Mouse (Mus musculus) heart, postnatal 36 days (tissue): ENCODE measurements around the gene Foxn3. TPM values are rescaled to one million over a fixed set of nuclear protein-coding genes. Genes with fewer than 3 reads are reported as not detected.

Source experiments
- DNase-seq, 2 experiments: peaks; one replicate each; pipeline ENCODE4 v3.0.0; 2021 to 2022
- intact Hi-C: fragments of 180-260 bp; cut with DNase I; formaldehyde crosslinking; loops from one replicate; pipeline ENCODE4 v1.15.1; 2025
- total RNA-seq, 2 experiments: library from RNA; stranded (reverse); gene quantifications; 2 replicates each; pipeline ENCODE4 v1.2.3; 2021

The Foxn3 gene
- total RNA-seq, 2 experiments from 2014 or later, result 120 to 133 TPM

DNA sequence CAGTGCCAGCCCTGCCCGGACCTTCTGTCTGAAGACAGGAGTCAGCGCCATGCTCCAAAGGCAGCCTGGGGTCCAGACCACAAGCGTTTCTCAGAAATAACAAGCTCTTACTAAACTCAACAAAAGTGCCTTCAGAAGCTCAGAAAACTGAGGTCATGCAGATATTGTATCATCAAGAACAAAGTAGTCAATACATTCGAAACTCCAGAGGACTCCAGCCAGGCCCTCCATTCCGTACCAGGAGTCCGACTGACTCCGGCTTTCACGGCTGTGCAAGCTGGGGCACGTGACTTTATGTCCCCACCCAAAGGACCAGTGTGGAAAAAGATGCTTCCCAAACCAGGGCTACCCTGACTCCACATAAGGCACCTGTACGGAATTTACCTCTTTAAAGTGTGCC is 195.1 kb downstream of the Foxn3 start:
- intact Hi-C loops, result no loop called here

GRCm38 (mm10) chr12:99365999-99366398 is 197.4 kb downstream of the Foxn3 start:
- no peak for DNase-seq
- intact Hi-C loops, result no loop called here

More for the DNA sequence above, 195.1 kb downstream of the Foxn3 start:
- DNase-seq, result no peak

GRCm38 (mm10) chr12:99364201-99364600 is 199.2 kb downstream of the Foxn3 start:
- no peak for DNase-seq

GRCm38 (mm10) chr12:99363024-99363423 is 200.4 kb downstream of the Foxn3 start:
- no peak for DNase-seq
- intact Hi-C loops, result no loop called here

More at GRCm38 (mm10) chr12:99364201-99364600, 199.2 kb downstream of the Foxn3 start:
- intact Hi-C loops, result no loop called here

DNA sequence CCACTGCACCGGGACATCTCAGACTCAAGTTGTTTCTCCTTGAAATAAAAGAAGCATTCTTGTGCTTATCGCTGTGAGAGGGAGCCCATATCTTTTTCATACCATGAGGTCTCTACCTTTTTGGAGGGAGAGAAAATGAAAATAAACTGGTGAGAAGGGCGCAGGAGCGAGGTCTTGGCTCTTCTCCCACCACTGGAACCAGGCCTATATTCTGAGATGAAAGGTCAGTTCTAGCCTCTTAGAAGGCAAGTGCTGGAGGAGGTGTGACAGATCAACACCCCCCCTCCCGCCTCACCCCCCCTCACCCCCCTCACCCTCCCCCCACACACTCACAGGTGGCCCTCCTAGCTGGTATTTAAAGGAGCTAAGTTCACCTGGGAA is 201.6 kb downstream of the Foxn3 start:
- intact Hi-C loops, result no loop called here
- no peak for DNase-seq

DNA sequence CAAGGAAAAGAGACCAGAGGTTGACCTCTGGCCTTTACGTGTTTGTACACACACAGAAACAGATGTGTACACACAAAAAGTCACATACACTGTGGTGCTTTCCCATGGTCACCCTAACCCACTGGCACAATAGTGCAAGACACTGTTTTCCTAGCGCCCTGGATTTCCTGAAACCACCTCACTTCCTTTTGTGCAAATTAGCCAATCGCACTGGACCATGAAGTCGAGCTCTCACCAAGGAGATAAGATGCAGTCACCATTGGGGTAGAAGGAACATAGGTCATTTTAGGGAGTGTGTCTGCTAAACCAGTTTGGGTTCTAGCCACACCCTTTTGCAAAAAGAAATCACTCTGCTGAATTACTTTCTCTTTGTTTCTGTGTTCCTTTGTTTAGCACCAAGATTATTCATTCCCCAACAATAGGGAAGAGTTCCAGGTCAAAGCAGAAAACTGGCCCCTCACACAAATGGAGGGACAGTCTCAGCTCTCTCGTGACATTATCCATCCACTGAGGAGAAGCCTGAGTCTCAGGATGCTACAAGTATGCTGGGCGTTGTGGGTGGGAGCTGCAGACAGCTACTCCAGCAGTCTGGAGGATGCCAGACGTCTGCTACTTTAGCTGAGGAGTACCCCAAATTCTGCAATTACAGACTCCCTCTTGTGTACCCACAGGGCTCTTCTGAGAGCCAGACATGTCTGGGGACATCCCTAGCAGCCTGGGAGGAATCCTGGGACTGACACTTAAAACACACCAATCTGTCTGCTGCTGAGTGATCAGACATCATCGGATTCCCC is 202.2 kb downstream of the Foxn3 start:
- intact Hi-C loops, result no loop called here
- no peak for DNase-seq

DNA sequence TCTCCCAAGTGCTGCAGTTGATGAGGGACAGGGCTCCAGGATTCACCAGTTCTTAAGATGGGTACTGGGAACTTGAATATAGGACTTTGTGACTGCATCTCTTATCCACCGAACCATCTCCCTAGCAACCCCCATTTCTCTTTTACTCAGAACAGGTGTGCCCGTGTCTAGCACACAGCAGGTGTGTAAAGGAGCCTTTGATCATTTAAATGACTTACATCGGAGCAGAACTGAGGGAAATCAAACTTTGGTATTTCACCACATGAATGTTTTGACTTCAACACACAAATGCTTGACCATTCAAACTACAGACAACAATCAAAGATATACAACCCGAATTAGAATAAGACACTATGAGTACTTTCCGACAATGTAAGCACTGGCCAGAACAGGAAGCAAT is 204.7 kb downstream of the Foxn3 start:
- DNase-seq, result no peak
- intact Hi-C loops, result no loop called here

DNA sequence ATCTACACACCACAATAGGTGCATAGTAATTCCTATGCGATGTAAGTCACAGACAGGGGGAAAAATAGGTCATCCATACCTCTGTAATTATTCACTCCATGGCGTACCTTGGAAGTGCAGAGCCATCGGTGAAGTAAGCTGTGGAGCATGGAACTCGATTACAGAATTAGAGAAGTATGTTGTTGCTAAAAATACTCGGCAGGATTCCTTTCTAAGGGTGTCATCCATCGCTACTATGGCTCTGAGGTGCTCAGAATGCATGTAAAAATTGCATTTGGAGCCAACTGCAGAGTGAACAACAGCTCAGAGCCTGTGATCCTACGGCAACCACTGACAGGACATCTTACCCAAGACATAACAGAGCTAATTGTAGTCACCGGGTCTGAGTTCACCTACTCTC is 206.7 kb downstream of the Foxn3 start:
- intact Hi-C loops, result no loop called here
- no peak for DNase-seq

- intact Hi-C loops, result no loop called here
- no peak for DNase-seq
Measured at GRCm38 (mm10) chr12:99353692-99354091, 209.7 kb downstream of the Foxn3 start.

GRCm38 (mm10) chr12:99352583-99352982 is 210.8 kb downstream of the Foxn3 start:
- DNase-seq, result no peak
- intact Hi-C loops, result no loop called here

DNA sequence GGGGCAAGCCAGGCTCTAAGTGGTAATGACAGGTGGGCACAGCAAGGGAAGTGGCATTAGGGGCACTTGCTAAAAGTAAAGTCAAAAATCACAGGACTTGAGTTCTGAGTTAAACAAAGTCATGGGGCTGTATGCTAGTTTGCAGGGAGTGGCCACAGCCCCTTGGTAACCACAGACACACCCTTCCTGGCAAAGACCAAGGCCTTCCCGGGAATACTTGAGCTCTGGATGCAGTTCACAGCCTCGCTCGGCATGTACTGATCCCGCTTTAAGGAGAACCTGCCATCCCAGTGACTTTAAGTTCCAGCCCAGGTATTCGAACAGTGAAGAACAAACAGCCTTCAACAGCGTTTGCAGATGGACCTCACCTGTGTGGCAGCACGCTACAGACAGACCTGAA is 211.2 kb downstream of the Foxn3 start:
- intact Hi-C loops, result no loop called here
- no peak for DNase-seq

- DNase-seq, result no peak
- intact Hi-C loops, result no loop called here
Measured at GRCm38 (mm10) chr12:99351731-99352130, 211.7 kb downstream of the Foxn3 start.

DNA sequence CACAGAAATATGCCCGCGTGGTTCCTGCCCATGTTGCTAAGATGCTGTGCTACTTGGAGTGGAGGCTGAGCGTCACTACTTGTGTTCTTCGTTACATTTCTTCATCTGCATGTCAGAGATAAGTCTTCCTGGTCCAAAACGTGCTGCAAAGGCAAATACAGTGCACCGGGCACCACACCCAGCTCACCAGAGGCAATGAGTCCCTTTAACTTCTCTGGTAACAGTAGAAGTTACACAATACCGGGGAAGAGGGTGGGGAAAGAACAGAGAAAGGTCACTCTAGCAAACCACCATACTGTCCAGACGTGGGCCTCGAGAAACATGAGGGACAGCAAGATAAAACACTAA is 213.8 kb downstream of the Foxn3 start:
- DNase-seq, result no peak
- intact Hi-C loops, result no loop called here

DNA sequence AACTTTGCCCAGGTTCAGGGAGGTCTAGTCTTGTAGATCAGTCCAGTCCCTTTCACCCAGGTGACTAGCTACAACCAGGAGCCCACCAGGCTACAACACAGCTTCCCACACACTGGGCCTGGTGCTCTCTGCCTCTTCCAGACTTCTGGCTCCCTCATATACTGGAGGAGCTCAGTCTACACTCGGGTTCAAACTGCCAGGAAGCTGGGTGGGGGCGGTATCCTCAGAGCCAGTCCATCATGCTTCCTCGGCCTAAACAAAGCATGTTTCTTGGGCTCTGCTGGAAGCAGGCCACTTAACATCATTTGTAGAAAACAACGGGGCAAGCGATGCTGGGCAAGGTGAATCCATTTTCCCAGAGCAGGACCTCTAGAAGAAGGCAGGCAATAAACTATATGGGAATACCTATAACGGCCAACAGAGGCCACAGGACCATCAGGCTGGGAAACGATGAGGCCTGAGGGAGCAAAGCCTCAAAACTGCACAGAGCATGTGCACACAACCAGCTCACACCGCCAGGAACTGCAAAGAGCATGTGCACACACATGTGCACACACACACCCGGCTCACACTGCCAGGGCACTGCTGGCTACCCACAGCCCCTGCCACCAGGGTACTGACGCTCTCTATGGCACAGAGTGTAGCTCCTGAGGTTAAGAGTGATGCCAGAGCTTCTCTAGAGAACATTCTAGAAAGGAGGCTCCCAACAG is 214.3 kb downstream of the Foxn3 start:
- intact Hi-C loops, result no loop called here
- DNase-seq, result no peak

DNA sequence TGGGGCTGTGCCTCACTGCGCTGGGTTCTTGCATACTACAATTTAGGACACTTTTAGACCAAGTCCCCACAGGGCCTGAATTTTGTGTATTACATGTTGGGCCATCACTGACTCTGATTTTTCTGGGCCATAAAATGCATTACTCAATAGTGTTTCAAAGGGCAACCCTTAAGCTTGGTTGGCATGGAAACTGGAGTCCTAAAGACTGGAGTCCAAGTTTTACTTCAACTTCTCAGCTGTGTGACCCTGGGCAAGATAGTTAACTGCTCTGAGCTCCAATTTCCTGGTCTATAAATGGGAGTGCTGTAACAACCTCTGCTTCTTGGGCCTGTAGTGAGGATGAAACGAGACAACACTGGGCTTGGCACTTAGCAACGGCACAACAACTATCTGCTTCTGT is 215.9 kb downstream of the Foxn3 start:
- no peak for DNase-seq
- intact Hi-C loops, result no loop called here

DNA sequence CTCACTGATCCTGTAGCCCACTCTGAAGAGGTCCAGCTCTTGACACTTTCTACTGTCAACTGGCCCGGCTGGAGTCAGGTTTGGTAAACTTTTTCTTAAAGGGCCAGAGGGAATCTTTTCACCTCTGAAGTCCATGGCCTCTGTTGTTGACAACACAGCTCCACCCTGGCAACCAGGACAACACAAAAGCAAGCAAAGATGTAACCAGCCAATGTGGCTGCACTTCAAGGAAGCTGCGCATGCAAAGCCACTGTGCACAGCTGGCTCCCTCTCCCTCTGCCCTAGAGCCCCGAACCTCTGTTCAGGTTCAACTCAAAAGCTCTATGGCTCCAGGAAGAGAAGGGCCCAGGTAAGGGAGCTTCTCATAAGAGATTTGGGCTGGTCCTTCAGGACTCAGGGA is 216.4 kb downstream of the Foxn3 start:
- intact Hi-C loops, result no loop called here
- no peak for DNase-seq

GRCm38 (mm10) chr12:99345323-99345722 is 218.1 kb downstream of the Foxn3 start:
- intact Hi-C loops, result no loop called here
- no peak for DNase-seq

DNA sequence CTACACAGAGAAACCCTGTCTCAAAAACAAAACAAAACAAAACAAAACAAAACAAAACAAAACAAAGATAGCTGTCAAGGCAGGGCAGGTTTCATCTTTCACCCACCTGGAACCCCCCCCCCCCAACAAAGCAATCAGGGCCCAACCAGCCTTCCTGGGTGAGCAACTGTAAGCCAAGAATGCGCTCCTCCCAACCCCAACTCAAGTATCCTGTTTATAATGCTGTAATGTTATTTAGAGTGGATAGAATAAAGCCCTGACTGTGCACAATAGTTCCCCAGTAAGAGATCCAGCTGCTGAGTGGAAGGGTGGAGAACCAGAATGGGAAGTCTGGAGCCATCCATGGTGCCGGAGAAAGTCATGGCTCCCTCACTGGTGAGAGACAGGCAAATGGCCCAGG is 220.0 kb downstream of the Foxn3 start:
- intact Hi-C loops, result no loop called here
- DNase-seq, result no peak

- intact Hi-C loops, result no loop called here
- no peak for DNase-seq
Measured at GRCm38 (mm10) chr12:99342160-99342559, 221.2 kb downstream of the Foxn3 start.

DNA sequence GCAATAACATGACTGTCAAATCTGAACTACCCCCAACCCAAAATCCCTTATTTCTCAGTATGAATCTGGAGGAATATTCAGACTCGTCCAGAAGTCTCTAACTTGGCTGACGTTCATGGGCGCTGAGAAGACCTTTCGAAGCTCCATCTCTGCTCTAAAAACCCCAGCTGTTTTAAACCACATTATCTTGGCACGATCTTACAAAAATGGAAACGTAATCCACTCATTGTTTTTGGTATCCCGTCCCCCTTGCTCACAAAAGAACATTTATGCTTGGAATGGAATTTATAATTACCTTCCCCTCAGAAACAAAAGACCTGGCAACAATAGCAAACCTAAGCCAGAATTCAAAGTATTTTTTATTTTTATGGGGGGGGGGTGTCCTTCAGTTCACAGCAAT is 221.6 kb downstream of the Foxn3 start:
- no peak for DNase-seq
- intact Hi-C loops, result no loop called here

DNA sequence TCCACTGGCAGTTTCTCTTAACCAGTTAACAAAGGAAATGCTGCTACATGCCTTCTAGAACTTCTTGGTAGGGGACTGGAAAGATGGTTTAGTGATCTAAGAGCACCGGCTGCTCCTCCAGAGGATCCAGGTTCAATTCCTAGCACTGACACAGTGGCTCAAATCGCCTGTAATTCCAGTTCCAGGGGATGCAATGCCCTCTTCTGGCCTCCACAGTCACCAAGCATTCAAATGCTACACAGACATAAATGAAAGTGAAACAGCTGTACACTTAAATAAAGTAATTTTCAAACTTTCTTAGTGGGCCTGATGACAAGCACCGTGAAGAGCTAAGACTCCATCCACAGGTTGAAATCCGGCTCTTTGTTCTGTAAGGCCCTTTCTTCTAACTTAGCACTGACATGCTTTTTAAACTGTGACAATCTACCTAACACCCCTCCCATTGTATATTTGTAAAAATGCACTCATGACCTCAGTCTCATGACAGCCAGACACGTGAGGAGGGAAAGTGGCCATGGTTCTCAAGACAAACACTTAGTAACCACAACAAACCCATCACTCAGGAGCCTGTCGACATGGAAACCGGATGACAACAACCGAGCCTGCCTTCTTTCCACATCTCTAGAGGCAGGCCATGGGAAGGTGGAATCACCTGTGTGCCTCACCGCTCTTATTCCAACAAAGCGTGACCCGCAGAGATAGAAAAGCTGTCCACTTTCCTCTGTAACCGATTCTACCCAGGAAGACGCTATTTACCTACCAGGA is 222.8 kb downstream of the Foxn3 start:
- intact Hi-C loops, result no loop called here

More for the DNA sequence above, 222.8 kb downstream of the Foxn3 start:
- no peak for DNase-seq
